Mouse (Mus musculus): ENCODE measurements around the gene Gm5592.
"Not testable (repeated sequence)": the region's sequence is repeated elsewhere in the genome, so short reads cannot be mapped to it uniquely, and the experiment has no call there.

DNA sequence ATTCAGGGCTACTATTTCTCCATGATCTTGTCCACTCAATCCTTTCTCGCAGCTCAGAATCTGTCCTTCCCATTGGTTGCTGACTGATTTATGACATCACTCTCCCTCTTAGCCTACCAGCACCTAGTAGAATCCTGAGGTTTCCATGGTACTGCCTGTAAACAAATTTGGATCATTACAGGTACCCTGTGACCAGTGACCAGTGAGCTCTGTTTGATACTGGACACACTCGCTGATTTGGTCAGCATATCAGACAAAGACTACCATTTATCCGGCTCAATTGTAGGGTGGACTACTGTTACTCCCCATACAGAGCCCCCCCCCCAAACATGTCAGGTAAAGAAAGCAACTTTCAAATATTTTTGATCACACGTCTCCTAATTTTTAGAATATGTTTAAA, at the start of gene Gm5592:
- not testable (repeated sequence) for TF ChIP-seq CTCF (IDR thresholded peaks at IDR 0.05; ENCODE audit: borderline replicate concordance, insufficient read depth, low read length); POLR2A (IDR thresholded peaks at IDR 0.05; ENCODE audit: low read depth, low read length)
